In genomic region chr7:143556964-143557610, GRCm38 (mm10) we compare ENCODE assay signal across 8 mouse cellular contexts. TPM values are rescaled to one million over a fixed set of nuclear protein-coding genes. Genes with fewer than 3 reads are reported as not detected.
DNase-seq lines count a peak whose midpoint lies in the region; ATAC-seq and TF ChIP-seq lines count a peak whose summit lies in the region.

No protein-coding gene starts in this region.

- H3K4me1 ChIP-seq in forebrain, postnatal 0 days (ENCODE audit: insufficient read depth): no peaks in the 10 kb centered on the region
- H3K4me1 ChIP-seq in forebrain, embryonic 10.5 days: no peaks in the 10 kb centered on the region
- no peaks in the 10 kb centered on the region for H3K4me1 ChIP-seq in heart, embryonic 11.5 days (ENCODE audit: control insufficient read depth, insufficient read depth, low read length)
- no peaks in the 10 kb centered on the region for H3K4me1 ChIP-seq in liver, embryonic 12.5 days
- H3K4me1 ChIP-seq in thymus, adult 2 months (replicated peaks; ENCODE audit: control insufficient read depth, insufficient read depth, low read length): no peaks in the 10 kb centered on the region

- H3K36me3 ChIP-seq in forebrain, postnatal 0 days (ENCODE audit: insufficient read depth): peaks cover 69% of the 10 kb centered on the region
- peaks cover 87% of the 10 kb centered on the region for H3K36me3 ChIP-seq in forebrain, embryonic 10.5 days (replicated peaks)
- peaks cover 19% of the 10 kb centered on the region; the same call in 1 of the 2 replicates for H3K36me3 ChIP-seq in heart, embryonic 11.5 days (ENCODE audit: control insufficient read depth, insufficient read depth, low read length)
- H3K36me3 ChIP-seq in liver, embryonic 12.5 days: peaks cover 90% of the 10 kb centered on the region
- H3K36me3 ChIP-seq in thymus, adult 2 months (ENCODE audit: control insufficient read depth, insufficient read depth, low read length): peaks cover 17% of the 10 kb centered on the region

- no peak overlapping the region for H3K4me2 ChIP-seq in forebrain, postnatal 0 days (ENCODE audit: low read depth)
- H3K4me2 ChIP-seq in heart, embryonic 11.5 days: no peak overlapping the region
- no peak overlapping the region for H3K4me2 ChIP-seq in liver, embryonic 12.5 days

- no peaks in the 10 kb centered on the region for H3K27me3 ChIP-seq in forebrain, postnatal 0 days (ENCODE audit: insufficient read depth, low read length)
- no peaks in the 10 kb centered on the region for H3K27me3 ChIP-seq in forebrain, embryonic 10.5 days (ENCODE audit: poor library complexity, severe bottlenecking)
- no peaks in the 10 kb centered on the region for H3K27me3 ChIP-seq in heart, embryonic 11.5 days (ENCODE audit: control insufficient read depth, insufficient read depth, low read length)
- H3K27me3 ChIP-seq in liver, embryonic 12.5 days (replicated peaks): no peaks in the 10 kb centered on the region
- H3K27me3 ChIP-seq in thymus, adult 2 months (ENCODE audit: control insufficient read depth, insufficient read depth, low read length): no peaks in the 10 kb centered on the region

- 47% methylated on average over 8 of the region's 8 CpGs for WGBS in forebrain, postnatal 0 days
- 88% methylated on average over 8 of the region's 8 CpGs for WGBS in forebrain, embryonic 10.5 days
- 82% methylated on average over 8 of the region's 8 CpGs for WGBS in heart, embryonic 11.5 days (ENCODE audit: insufficient replicate concordance)
- 74% methylated on average over 8 of the region's 8 CpGs for WGBS in liver, embryonic 12.5 days (ENCODE audit: insufficient replicate concordance)
- WGBS in thymus, adult 2 months: 91% methylated on average over 8 of the region's 8 CpGs

- H3K9ac ChIP-seq in forebrain, postnatal 0 days: no peak overlapping the region
- H3K9ac ChIP-seq in heart, embryonic 11.5 days (ENCODE audit: low read depth, low read length): 0 out of 2 replicates have a peak overlapping the region, but pooled peaks have one; percentile 5
- no peak overlapping the region for H3K9ac ChIP-seq in liver, embryonic 12.5 days

- H3K9me3 ChIP-seq in forebrain, postnatal 0 days (ENCODE audit: low read length): no peaks in the 10 kb centered on the region
- H3K9me3 ChIP-seq in forebrain, embryonic 10.5 days: no peaks in the 10 kb centered on the region
- no peaks in the 10 kb centered on the region for H3K9me3 ChIP-seq in heart, embryonic 11.5 days (replicated peaks; ENCODE audit: control insufficient read depth, low read length)
- H3K9me3 ChIP-seq in liver, embryonic 12.5 days (replicated peaks): no peaks in the 10 kb centered on the region

- DNase-seq in forebrain, postnatal 0 days: peak; percentile 23
- no peak for DNase-seq in forebrain, embryonic 10.5 days (ENCODE audit: extremely low spot score, low spot score)
- peak; percentile 33 for DNase-seq in 3134 (ENCODE audit: extremely low read depth, insufficient read length, low spot score)
- peak; percentile 43 to 67 for DNase-seq in adrenal gland, postnatal 36 days
- DNase-seq in retina, postnatal 7 days (ENCODE audit: low read depth, low spot score): peak; percentile 37
- DNase-seq in thymus, adult 2 months: no peak

- no peak for TF ChIP-seq CTCF in forebrain, postnatal 0 days (IDR thresholded peaks at IDR 0.05; ENCODE audit: low read depth)
- no peak for TF ChIP-seq CTCF in thymus, adult 2 months (IDR thresholded peaks at IDR 0.05; ENCODE audit: borderline replicate concordance, control insufficient read depth, extremely low read depth, insufficient read depth, low read length, poor library complexity)

- no peak overlapping the region for H3K27ac ChIP-seq in forebrain, postnatal 0 days (ENCODE audit: low read depth, low read length)
- H3K27ac ChIP-seq in forebrain, embryonic 10.5 days: no peak overlapping the region
- no peak overlapping the region for H3K27ac ChIP-seq in heart, embryonic 11.5 days (ENCODE audit: low read depth, low read length)
- H3K27ac ChIP-seq in liver, embryonic 12.5 days: no peak overlapping the region
- no peak overlapping the region for H3K27ac ChIP-seq in thymus, adult 2 months (ENCODE audit: control insufficient read depth, insufficient read depth, low read length)

- no peak overlapping the region for H3K4me3 ChIP-seq in forebrain, postnatal 0 days (ENCODE audit: low read depth, low read length)
- no peak overlapping the region for H3K4me3 ChIP-seq in forebrain, embryonic 10.5 days
- no peak overlapping the region for H3K4me3 ChIP-seq in heart, embryonic 11.5 days (ENCODE audit: low read depth, low read length)
- no peak overlapping the region for H3K4me3 ChIP-seq in liver, embryonic 12.5 days
- no peak overlapping the region for H3K4me3 ChIP-seq in thymus, adult 2 months (ENCODE audit: control insufficient read depth, insufficient read depth, low read length)

- TF ChIP-seq POLR2A in thymus, adult 2 months (IDR thresholded peaks at IDR 0.05; ENCODE audit: control insufficient read depth, extremely low read depth, insufficient read depth, low read length, poor library complexity): no peak

- peak; percentile 79 for ATAC-seq in forebrain, postnatal 0 days
- no peak for ATAC-seq in heart, embryonic 11.5 days (replicated peaks; ENCODE audit: insufficient number of reproducible peaks, low FRiP score, low TSS enrichment)
- peak; percentile 30; the same call in 1 of the 2 replicates for ATAC-seq in liver, embryonic 12.5 days

RNA-seq across cellular contexts. Expression of gene Nap1l4, which starts 8.2 kb away (rescaled TPM):
- total RNA-seq in forebrain, postnatal 0 days (2014; rRNA removed): 202 and 216 TPM in 2 replicates
- 236 and 258 TPM in 2 replicates for polyA plus RNA-seq in forebrain, postnatal 0 days (2015; fragmentation: Nextera tagmentation; extraction: Ambion mirVana)
- polyA plus RNA-seq in forebrain, embryonic 10.5 days (2016; fragmentation: Nextera tagmentation; extraction: Ambion mirVana): 375 and 396 TPM in 2 replicates
- total RNA-seq in adrenal gland, postnatal 36 days (2021): 100 to 1,000 TPM; 149 to 150 TPM
- 121 and 176 TPM in 2 replicates for polyA plus RNA-seq in heart, embryonic 11.5 days (2014; fragmentation: Nextera tagmentation; extraction: Ambion mirVana)
- 129 and 131 TPM in 2 replicates for polyA plus RNA-seq in liver, embryonic 12.5 days (2016; fragmentation: Nextera tagmentation; extraction: Ambion mirVana)
- 107 and 120 TPM in 2 replicates for polyA plus RNA-seq in thymus, adult 2 months (2012; rRNA removed)

RNA-seq across cellular contexts. Expression of gene Cars, which starts 42.8 kb away (rescaled TPM):
- total RNA-seq in forebrain, postnatal 0 days (2014; rRNA removed): 51.5 and 68.1 TPM in 2 replicates
- 58.2 and 74.9 TPM in 2 replicates for polyA plus RNA-seq in forebrain, postnatal 0 days (2015; fragmentation: Nextera tagmentation; extraction: Ambion mirVana)
- polyA plus RNA-seq in forebrain, embryonic 10.5 days (2016; fragmentation: Nextera tagmentation; extraction: Ambion mirVana): 87.3 and 93.9 TPM in 2 replicates
- 10 to 100 TPM; 46.9 to 59.3 TPM for total RNA-seq in adrenal gland, postnatal 36 days (2021)
- polyA plus RNA-seq in heart, embryonic 11.5 days (2014; fragmentation: Nextera tagmentation; extraction: Ambion mirVana): 27.9 and 30.6 TPM in 2 replicates
- polyA plus RNA-seq in liver, embryonic 12.5 days (2016; fragmentation: Nextera tagmentation; extraction: Ambion mirVana): 79.5 and 83.4 TPM in 2 replicates
- 22.7 and 24.5 TPM in 2 replicates for polyA plus RNA-seq in thymus, adult 2 months (2012; rRNA removed)

RNA-seq across cellular contexts. Expression of gene Phlda2, which starts 54.1 kb away (rescaled TPM):
- 0.46 TPM in 1 of 2 replicates, not detected in the other for total RNA-seq in forebrain, postnatal 0 days (2014; rRNA removed)
- polyA plus RNA-seq in forebrain, postnatal 0 days (2015; fragmentation: Nextera tagmentation; extraction: Ambion mirVana): 0.60 TPM in 1 of 2 replicates, not detected in the other
- polyA plus RNA-seq in forebrain, embryonic 10.5 days (2016; fragmentation: Nextera tagmentation; extraction: Ambion mirVana): 0.96 and 1.4 TPM in 2 replicates
- 1 to 10 TPM in 1 of 2 experiments, under 1 TPM in 1; 0.43 to 2.6 TPM for total RNA-seq in adrenal gland, postnatal 36 days (2021)
- 1.3 and 2.6 TPM in 2 replicates for polyA plus RNA-seq in heart, embryonic 11.5 days (2014; fragmentation: Nextera tagmentation; extraction: Ambion mirVana)
- polyA plus RNA-seq in liver, embryonic 12.5 days (2016; fragmentation: Nextera tagmentation; extraction: Ambion mirVana): 18.1 and 18.5 TPM in 2 replicates
- polyA plus RNA-seq in thymus, adult 2 months (2012; rRNA removed): 0.39 TPM in 1 of 2 replicates, not detected in the other

Comparison
In these comparisons a context has a peak if more than half of its experiments do, and no peak if none do; other contexts are left out.
1. DNase-seq: peak in forebrain, postnatal 0 days (single experiment), 3134 (single experiment), adrenal gland, postnatal 36 days (2 of 2) and retina, postnatal 7 days (single experiment); none in forebrain, embryonic 10.5 days (single experiment) and thymus, adult 2 months (single experiment).